Mouse (Mus musculus) cerebellum, adult 9-11 months (tissue): ENCODE results near the gene Cldn11.
"Not testable (repeated sequence)": the region's sequence is repeated elsewhere in the genome, so short reads cannot be mapped to it uniquely, and the experiment has no call there.

Source experiments
- DNase-seq: peaks from one replicate; pipeline ENCODE4 v3.0.0; 2022

The Cldn11 gene

GRCm38 (mm10) chr3:31149706-31150105, at the start of gene Cldn11:
TSS of gene Cldn11 (plus strand) at chr3:31149920.
- DNase-seq, result no peak

GRCm38 (mm10) chr3:31100026-31100425, 49.7 kb upstream of the Cldn11 start:
- no peak for DNase-seq

GRCm38 (mm10) chr3:31100802-31101201, 48.9 kb upstream of the Cldn11 start:
- DNase-seq, result no peak

GRCm38 (mm10) chr3:31104936-31105335, 44.8 kb upstream of the Cldn11 start:
- DNase-seq, result no peak

GRCm38 (mm10) chr3:31106597-31106996, 43.1 kb upstream of the Cldn11 start:
- DNase-seq, result no peak

GRCm38 (mm10) chr3:31107674-31108073, 42.0 kb upstream of the Cldn11 start:
- no peak for DNase-seq

GRCm38 (mm10) chr3:31109108-31109507, 40.6 kb upstream of the Cldn11 start:
- DNase-seq, result no peak

GRCm38 (mm10) chr3:31123098-31123497, 26.6 kb upstream of the Cldn11 start:
- no peak for DNase-seq

- no peak for DNase-seq
Measured at GRCm38 (mm10) chr3:31126303-31126702, 23.4 kb upstream of the Cldn11 start.

- DNase-seq, result no peak
Measured at GRCm38 (mm10) chr3:31126848-31127247, 22.9 kb upstream of the Cldn11 start.

- no peak for DNase-seq
Measured at GRCm38 (mm10) chr3:31129766-31130165, 20.0 kb upstream of the Cldn11 start.

GRCm38 (mm10) chr3:31133664-31134063, 16.1 kb upstream of the Cldn11 start:
- DNase-seq, result no peak

- no peak for DNase-seq
Measured at GRCm38 (mm10) chr3:31134246-31134645, 15.5 kb upstream of the Cldn11 start.

GRCm38 (mm10) chr3:31134696-31135095, 15.0 kb upstream of the Cldn11 start:
- DNase-seq, result no peak

GRCm38 (mm10) chr3:31136591-31136990, 13.1 kb upstream of the Cldn11 start:
- not testable (repeated sequence) for DNase-seq

GRCm38 (mm10) chr3:31138454-31139424, 11.0 kb upstream of the Cldn11 start:
- peak; percentile 46 for DNase-seq

- no peak for DNase-seq
Measured at GRCm38 (mm10) chr3:31141621-31142020, 8.1 kb upstream of the Cldn11 start.

GRCm38 (mm10) chr3:31145222-31145621, 4.5 kb upstream of the Cldn11 start:
- not testable (repeated sequence) for DNase-seq

GRCm38 (mm10) chr3:31145641-31146290, 4.0 kb upstream of the Cldn11 start:
- peak; percentile 78 for DNase-seq

GRCm38 (mm10) chr3:31148595-31148994, 1.1 kb upstream of the Cldn11 start:
- no peak for DNase-seq

GRCm38 (mm10) chr3:31152108-31152507, 2.4 kb downstream of the Cldn11 start:
- DNase-seq, result no peak

GRCm38 (mm10) chr3:31156126-31156525, 6.4 kb downstream of the Cldn11 start:
- DNase-seq, result no peak

- DNase-seq, result no peak
Measured at GRCm38 (mm10) chr3:31157776-31158175, 8.1 kb downstream of the Cldn11 start.

- DNase-seq, result no peak
Measured at GRCm38 (mm10) chr3:31160046-31160445, 10.3 kb downstream of the Cldn11 start.
